Mouse (Mus musculus) spleen, adult 18-20 months (tissue): ENCODE results near the gene Mreg.

Source experiments
- DNase-seq, 2 experiments: peaks; one replicate each; pipeline ENCODE4 v3.0.0; 2022; ENCODE audit warnings: mixed read lengths in 2 of 2

The Mreg gene

GRCm38 (mm10) chr1:72226887-72227481, 14.9 kb upstream of the Mreg start:
- no peak for DNase-seq

- no peak for DNase-seq
Measured at GRCm38 (mm10) chr1:72226172-72226886, 14.2 kb upstream of the Mreg start.

- DNase-seq = peak; percentile 76 to 87
Measured at GRCm38 (mm10) chr1:72225720-72226171, 13.6 kb upstream of the Mreg start.

- no peak for DNase-seq
Measured at GRCm38 (mm10) chr1:72225054-72225718, 13.1 kb upstream of the Mreg start.

- DNase-seq = no peak
Measured at GRCm38 (mm10) chr1:72220008-72220407, 7.9 kb upstream of the Mreg start.

GRCm38 (mm10) chr1:72219116-72219515, 7.0 kb upstream of the Mreg start:
- DNase-seq = no peak

- no peak for DNase-seq
Measured at GRCm38 (mm10) chr1:72218626-72219025, 6.5 kb upstream of the Mreg start.

- no peak for DNase-seq
Measured at GRCm38 (mm10) chr1:72216761-72217160, 4.7 kb upstream of the Mreg start.

GRCm38 (mm10) chr1:72215174-72215573, 3.1 kb upstream of the Mreg start:
- no peak for DNase-seq

GRCm38 (mm10) chr1:72214470-72214961, 2.4 kb upstream of the Mreg start:
- peak; percentile 12 to 22 for DNase-seq

- no peak for DNase-seq
Measured at GRCm38 (mm10) chr1:72213954-72214353, 1.8 kb upstream of the Mreg start.

- no peak for DNase-seq
Measured at GRCm38 (mm10) chr1:72210803-72211679, 1.1 kb downstream of the Mreg start.

- DNase-seq = no peak
Measured at GRCm38 (mm10) chr1:72208095-72208494, 4.0 kb downstream of the Mreg start.

- no peak for DNase-seq
Measured at GRCm38 (mm10) chr1:72205113-72205512, 7.0 kb downstream of the Mreg start.

- DNase-seq = no peak
Measured at GRCm38 (mm10) chr1:72203204-72203603, 8.9 kb downstream of the Mreg start.

- DNase-seq = no peak
Measured at GRCm38 (mm10) chr1:72202705-72203104, 9.4 kb downstream of the Mreg start.

GRCm38 (mm10) chr1:72202068-72202467, 10.0 kb downstream of the Mreg start:
- DNase-seq = no peak

- no peak for DNase-seq
Measured at GRCm38 (mm10) chr1:72201126-72201525, 11.0 kb downstream of the Mreg start.

GRCm38 (mm10) chr1:72198142-72198806, 13.8 kb downstream of the Mreg start:
- no peak for DNase-seq

GRCm38 (mm10) chr1:72196626-72197359, 15.3 kb downstream of the Mreg start:
- no peak for DNase-seq

GRCm38 (mm10) chr1:72196123-72196522, 16.0 kb downstream of the Mreg start:
- DNase-seq = no peak
